Mouse (Mus musculus) heart, embryonic 13.5 days (tissue): ENCODE results near the gene Siah1a. TPM values are rescaled to one million over a fixed set of nuclear protein-coding genes. Genes with fewer than 3 reads are reported as not detected.
A peak's percentile ranks its signal among the peaks of the same experiment; 100 is the strongest.

ENCODE experiments used
- ATAC-seq: fragments of 200-750 bp; cut with Nextera tagmentation; 2 replicates; pipeline ENCODE4 v1.8.0; 2017; ENCODE audit warnings: moderate TSS enrichment; ENCODE audit not compliant: insufficient number of reproducible peaks, low FRiP score, low TSS enrichment; ENCODE audit errors: extremely low read depth
- H3K27ac ChIP-seq: fragments of 300-500 bp; sonication (generic); replicated peaks from 2 replicates; pipeline ENCODE4 v1.5.1; 2015; ENCODE audit warnings: moderate library complexity, mild to moderate bottlenecking, inconsistent platforms
- H3K27me3 ChIP-seq: fragments of 300-500 bp; sonication (generic); replicated peaks from 2 replicates; pipeline ENCODE4 v1.6.1; 2015; ENCODE audit warnings: mild to moderate bottlenecking, inconsistent platforms
- H3K36me3 ChIP-seq: fragments of 300-500 bp; sonication (generic); 2 replicates; pipeline ENCODE4 v1.6.1; 2015; ENCODE audit warnings: mild to moderate bottlenecking, inconsistent platforms
- H3K4me1 ChIP-seq: fragments of 300-500 bp; sonication (generic); 2 replicates; pipeline ENCODE4 v1.6.1; 2015; ENCODE audit warnings: inconsistent platforms
- H3K4me2 ChIP-seq: fragments of 300-500 bp; sonication (generic); 2 replicates; pipeline ENCODE4 v1.6.1; 2015; ENCODE audit warnings: inconsistent platforms, mild to moderate bottlenecking, moderate library complexity
- H3K4me3 ChIP-seq: fragments of 300-500 bp; sonication (generic); 2 replicates; pipeline ENCODE4 v1.5.1; 2015; ENCODE audit warnings: moderate library complexity, mild to moderate bottlenecking, inconsistent platforms
- H3K9ac ChIP-seq: fragments of 300-500 bp; sonication (generic); 2 replicates; pipeline ENCODE4 v1.6.1; 2015; ENCODE audit warnings: inconsistent platforms, mild to moderate bottlenecking, moderate library complexity
- H3K9me3 ChIP-seq: fragments of 300-500 bp; sonication (generic); 2 replicates; pipeline ENCODE4 v1.6.1; 2016; ENCODE audit warnings: inconsistent platforms
- WGBS: fragments of 180-500 bp; shearing (Covaris S2); methylation state at CpG from one replicate; pipeline ENCODE4 v1.1.7; 2015; ENCODE audit warnings: mixed read lengths; 5-methylcytosine and 5-hydroxymethylcytosine counted together
- polyA plus RNA-seq: library from polyadenylated mRNA; unstranded; fragments of >200 nt; fragmentation: Nextera tagmentation; extraction: Ambion mirVana; gene quantifications from 2 replicates; pipeline ENCODE4 v1.2.1, GENCODE M21; 2015

Siah1a gene
- polyA plus RNA-seq = 30.1 and 30.8 TPM in 2 replicates

DNA sequence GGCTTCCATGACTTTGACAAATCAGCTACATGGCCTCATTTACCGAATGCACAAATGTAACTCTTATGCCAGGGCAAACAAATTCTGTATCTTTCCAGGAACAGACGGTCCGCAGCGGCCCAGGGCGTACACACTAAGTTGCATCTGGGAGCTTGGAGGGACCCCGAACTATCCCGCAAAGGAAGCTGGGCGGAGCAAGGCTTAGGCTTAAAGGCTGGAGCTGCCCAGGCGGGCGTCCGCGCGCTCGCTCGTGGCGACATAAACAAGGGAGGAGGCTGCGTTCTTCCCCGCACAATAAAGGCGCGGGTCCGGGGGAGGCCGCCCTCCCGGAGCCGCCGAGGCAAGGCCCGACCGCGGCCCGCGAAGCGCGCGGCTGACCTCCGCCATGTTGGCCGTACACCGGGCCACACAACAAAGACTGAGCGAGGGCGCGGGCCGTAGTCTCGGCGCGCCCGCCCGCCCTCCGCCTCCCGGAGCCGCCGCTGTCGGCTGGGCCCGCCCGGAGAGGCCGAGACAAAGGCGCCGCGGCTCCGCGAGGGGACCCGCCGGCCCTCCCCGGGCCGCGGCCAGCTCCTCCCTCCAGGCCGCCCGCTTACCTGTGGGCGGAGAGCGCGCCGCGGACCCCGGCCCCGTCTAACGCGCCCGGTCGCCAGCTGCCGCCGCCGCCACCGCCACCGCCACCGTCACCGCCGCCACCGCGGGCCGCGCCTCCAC lies at the start of gene Siah1a, which contains the start of gene Gm10638:
Siah1a (minus strand) TSS at position 714 of the 714 bp plus-strand sequence.
Gm10638 (plus strand) TSS at position 479 of the 714 bp plus-strand sequence.
- Histone ChIP-seq H3K36me3 (no peaks in the 10 kb centered on the region), H3K9me3 (no peaks in the 10 kb centered on the region), H3K9ac (peak within 1 kb of the TSS; percentile 99), H3K4me3 (peak within 1 kb of the TSS; percentile 92), H3K4me1 (peaks cover 45% of the 10 kb centered on the region), H3K4me2 (peak within 1 kb of the TSS; percentile 85), H3K27ac (peak within 1 kb of the TSS; percentile 95), H3K27me3 (no peaks in the 10 kb centered on the region)
- ATAC-seq = peak; percentile 67
- WGBS = under 1% methylated on average over 67 of the region's 88 CpGs

DNA sequence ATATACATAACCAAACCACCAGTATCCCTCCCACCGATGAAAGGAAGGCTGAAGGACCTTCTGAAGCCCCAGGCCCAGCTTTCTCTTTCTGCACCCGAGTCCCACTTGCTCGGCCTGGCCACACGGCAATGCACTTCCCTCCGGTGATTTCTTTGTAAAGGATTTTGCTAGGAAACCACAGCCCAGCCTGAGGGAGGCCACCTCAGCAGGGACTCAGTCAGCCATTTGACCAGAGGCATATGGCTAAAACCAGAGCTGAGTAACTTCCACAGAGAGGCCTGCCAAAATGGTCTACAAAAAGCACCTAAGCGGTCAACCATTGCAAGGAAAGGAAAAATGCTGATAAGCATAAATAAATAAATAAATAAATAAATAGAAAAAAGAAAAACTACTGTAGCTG lies 49.0 kb upstream of the Siah1a start:
- no peaks in the 10 kb centered on the region for H3K9me3 ChIP-seq
- H3K27ac ChIP-seq = no peak overlapping the region
- 38% methylated on average over 6 of the region's 6 CpGs for WGBS
- no peak overlapping the region for H3K4me3 ChIP-seq
- no peak overlapping the region for H3K9ac ChIP-seq
- no peaks in the 10 kb centered on the region for H3K36me3 ChIP-seq
- ATAC-seq = no peak
- no peaks in the 10 kb centered on the region for H3K27me3 ChIP-seq
- H3K4me2 ChIP-seq = no peak overlapping the region
- H3K4me1 ChIP-seq = no peaks in the 10 kb centered on the region

DNA sequence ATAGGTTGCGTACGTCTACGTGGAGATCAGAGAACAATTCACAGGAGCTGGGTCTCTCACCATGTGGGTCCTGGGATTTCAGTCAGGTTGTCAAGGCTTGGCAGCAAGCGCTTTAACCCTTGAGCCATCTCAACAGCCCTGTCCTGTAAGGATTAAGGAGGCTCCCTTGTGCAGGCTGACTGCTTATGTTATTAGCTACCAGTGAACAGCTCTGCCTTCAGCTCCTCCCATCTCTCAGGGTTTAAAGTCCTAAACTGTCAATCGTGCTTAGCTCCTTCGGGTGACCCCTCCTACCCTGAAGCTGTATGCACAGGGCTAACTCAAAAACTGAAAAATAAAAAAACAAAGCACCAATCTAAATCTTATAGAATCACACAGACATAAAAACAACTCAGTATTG lies 45.8 kb upstream of the Siah1a start:
- Histone ChIP-seq H3K27ac (no peak overlapping the region), H3K36me3 (no peaks in the 10 kb centered on the region), H3K27me3 (no peaks in the 10 kb centered on the region), H3K9ac (no peak overlapping the region), H3K9me3 (no peaks in the 10 kb centered on the region), H3K4me3 (no peak overlapping the region), H3K4me2 (no peak overlapping the region), H3K4me1 (peaks cover 21% of the 10 kb centered on the region)
- WGBS = 79% methylated on average over 6 of the region's 6 CpGs
- ATAC-seq = no peak

DNA sequence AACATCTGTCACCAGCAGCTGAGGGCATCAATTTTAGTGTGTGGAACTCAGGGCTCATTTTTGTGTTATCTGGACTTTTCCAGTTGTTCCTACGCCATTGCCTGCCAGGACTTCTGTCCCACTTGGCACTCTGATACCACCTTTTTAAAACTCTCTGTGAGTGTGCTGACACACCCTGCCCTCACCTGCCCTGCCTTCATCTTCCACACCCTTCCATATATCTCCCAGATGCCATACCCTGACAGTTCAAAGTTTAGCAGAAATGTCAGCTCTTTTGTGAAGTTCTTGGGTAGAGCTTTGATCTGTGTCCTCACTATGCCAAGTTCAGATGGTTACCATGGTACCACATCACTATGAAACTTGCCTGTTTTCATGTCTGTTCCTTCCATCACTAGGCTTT lies 43.8 kb upstream of the Siah1a start:
- no peak overlapping the region for H3K4me3 ChIP-seq
- no peaks in the 10 kb centered on the region for H3K27me3 ChIP-seq
- no peak overlapping the region for H3K9ac ChIP-seq
- ATAC-seq = no peak
- no peak overlapping the region for H3K4me2 ChIP-seq
- H3K9me3 ChIP-seq = no peaks in the 10 kb centered on the region
- WGBS = 50% methylated on average over 1 of the region's 1 CpGs
- peaks cover 24% of the 10 kb centered on the region for H3K4me1 ChIP-seq
- H3K27ac ChIP-seq = no peak overlapping the region
- H3K36me3 ChIP-seq = no peaks in the 10 kb centered on the region

DNA sequence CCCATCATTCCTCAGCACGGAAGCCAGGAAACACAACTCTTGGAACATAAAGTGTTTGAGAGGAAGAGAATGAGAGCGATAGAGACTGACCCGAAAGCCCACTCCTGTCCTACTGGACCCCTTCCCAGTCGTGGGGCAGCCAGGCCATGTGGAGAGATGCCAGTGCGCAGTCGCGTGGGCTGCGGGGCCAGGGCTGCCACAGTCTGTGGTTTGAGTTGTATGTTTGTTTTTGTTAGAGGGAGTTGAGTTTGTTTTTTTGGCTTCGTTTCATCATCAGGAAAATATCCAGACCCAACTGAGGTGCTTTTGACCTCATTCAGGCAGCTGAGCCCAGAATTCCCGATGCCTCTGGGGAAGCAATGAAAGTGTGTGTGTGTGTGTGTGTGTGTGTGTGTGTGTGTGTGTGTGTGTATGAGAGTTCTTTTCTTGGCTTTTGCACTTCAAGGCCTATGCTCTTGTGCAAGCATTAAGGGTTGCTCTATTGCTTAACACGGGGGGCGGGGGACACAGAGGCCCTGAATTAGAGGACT lies 42.2 kb upstream of the Siah1a start:
- peak overlapping the region; percentile 71 for H3K27ac ChIP-seq
- no peak overlapping the region for H3K4me3 ChIP-seq
- no peak for ATAC-seq
- no peaks in the 10 kb centered on the region for H3K9me3 ChIP-seq
- H3K4me2 ChIP-seq = peak overlapping the region; percentile 20; the same call in 1 of the 2 replicates
- H3K27me3 ChIP-seq = no peaks in the 10 kb centered on the region
- peaks cover 24% of the 10 kb centered on the region for H3K4me1 ChIP-seq
- H3K9ac ChIP-seq = no peak overlapping the region
- no peaks in the 10 kb centered on the region for H3K36me3 ChIP-seq
- WGBS = 56% methylated on average over 12 of the region's 12 CpGs

DNA sequence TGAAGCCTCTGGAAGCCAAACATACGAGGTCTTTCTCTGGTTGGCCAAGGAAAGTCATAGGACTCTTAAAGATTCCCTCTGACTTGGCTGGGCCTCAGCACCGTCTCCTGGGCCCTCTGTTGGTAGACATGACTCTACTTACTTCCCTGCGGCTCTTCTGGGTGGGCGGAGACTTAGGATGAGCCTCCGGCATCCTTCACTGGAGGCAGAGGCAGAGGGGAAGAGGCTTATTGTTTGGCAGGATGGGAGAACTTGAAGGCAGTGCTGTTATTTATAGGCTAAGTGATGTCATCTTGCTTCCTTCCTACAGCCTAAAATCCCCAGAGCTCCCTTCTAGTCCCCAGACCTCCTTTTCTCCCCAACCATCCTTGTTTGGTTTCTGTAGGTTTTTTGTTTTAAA lies 40.8 kb upstream of the Siah1a start:
- Histone ChIP-seq H3K36me3 (no peaks in the 10 kb centered on the region), H3K9me3 (no peaks in the 10 kb centered on the region), H3K4me2 (no peak overlapping the region), H3K9ac (no peak overlapping the region), H3K27ac (no peak overlapping the region), H3K4me3 (no peak overlapping the region), H3K4me1 (peaks cover 24% of the 10 kb centered on the region), H3K27me3 (no peaks in the 10 kb centered on the region)
- 45% methylated on average over 5 of the region's 5 CpGs for WGBS
- no peak for ATAC-seq

DNA sequence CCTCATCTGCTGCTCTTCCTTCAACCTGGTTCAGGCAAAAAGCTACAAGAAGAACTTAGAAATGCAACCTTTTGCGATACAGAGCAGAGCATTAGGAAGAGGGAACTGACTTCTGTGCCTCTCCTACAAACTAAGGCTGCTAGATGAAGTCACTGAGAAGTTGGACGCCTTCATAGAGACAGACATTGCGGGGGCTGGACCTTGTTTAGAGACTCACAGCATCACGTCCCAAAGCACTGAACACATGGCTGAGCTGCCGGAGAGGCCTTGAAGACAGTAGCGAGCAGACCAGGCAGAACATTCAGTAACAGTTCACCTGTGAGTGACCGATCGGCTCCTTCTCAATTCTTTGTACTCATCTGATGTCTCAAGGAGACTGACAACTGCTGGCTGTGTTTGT lies 35.4 kb upstream of the Siah1a start:
- H3K9ac ChIP-seq = no peak overlapping the region
- H3K9me3 ChIP-seq = no peaks in the 10 kb centered on the region
- WGBS = 84% methylated on average over 8 of the region's 8 CpGs
- H3K4me2 ChIP-seq = no peak overlapping the region
- H3K36me3 ChIP-seq = no peaks in the 10 kb centered on the region
- H3K4me1 ChIP-seq = no peaks in the 10 kb centered on the region
- no peaks in the 10 kb centered on the region for H3K27me3 ChIP-seq
- no peak for ATAC-seq
- H3K27ac ChIP-seq = no peak overlapping the region
- no peak overlapping the region for H3K4me3 ChIP-seq

DNA sequence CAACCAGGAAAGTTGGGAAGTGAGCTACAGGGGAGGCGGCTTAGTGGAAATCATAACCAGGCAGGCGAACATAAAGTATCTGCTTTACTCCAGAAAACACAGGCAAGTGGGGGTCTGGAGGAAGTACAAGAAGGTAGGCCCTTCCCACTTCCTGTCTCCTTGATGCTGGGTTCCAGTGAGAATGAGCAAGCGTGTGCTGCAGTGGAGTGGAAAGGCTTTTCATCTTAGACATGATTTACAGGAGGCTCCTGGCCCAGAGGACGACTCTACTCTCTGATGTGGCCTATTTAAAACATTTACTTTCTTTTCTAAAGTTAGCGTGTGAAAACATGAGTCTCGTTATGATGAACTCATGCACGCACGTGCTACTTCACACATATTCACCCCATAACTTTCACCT lies 33.5 kb upstream of the Siah1a start:
- Histone ChIP-seq H3K9ac (no peak overlapping the region), H3K4me3 (no peak overlapping the region), H3K36me3 (no peaks in the 10 kb centered on the region), H3K27ac (no peak overlapping the region), H3K9me3 (no peaks in the 10 kb centered on the region), H3K4me1 (no peaks in the 10 kb centered on the region), H3K4me2 (no peak overlapping the region), H3K27me3 (no peaks in the 10 kb centered on the region)
- no peak for ATAC-seq
- 73% methylated on average over 8 of the region's 8 CpGs for WGBS

DNA sequence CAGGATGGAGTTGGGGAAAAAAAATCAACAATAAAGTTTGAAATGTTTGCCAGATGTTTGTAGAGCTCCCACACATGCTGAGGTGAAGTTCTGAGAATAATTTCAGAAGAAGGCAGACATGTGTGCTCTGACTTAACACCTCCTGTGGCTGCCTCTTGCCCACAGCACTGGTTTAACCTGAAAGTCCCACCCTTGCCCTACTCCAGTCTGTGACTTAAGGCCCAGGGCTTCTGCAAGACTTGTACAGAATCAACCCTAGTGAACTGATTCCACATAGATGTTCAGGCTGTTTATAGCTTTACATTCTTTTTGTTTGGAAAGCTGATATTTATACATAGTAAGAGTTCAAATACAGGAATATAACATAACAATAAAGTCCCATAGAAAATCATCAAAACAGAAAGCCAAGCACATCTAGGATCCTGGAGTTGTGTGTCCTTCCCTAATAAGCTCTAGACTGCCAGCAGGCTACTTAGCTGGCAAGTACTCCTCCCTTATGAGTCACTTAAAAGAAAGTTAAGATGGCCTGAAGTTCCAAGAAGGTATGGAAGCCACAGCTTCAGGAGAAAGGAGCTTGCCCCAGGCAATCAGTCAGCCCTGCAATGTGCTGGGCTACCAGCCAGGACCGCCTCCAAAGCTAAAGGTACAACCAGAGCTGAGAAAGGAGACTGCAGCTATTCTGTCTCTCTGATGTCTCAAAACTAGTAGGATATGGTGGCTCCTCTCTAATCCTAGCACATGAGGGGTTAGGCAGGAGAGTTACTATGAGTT lies 24.4 kb upstream of the Siah1a start:
- Histone ChIP-seq H3K36me3 (no peaks in the 10 kb centered on the region), H3K4me3 (no peak overlapping the region), H3K9ac (no peak overlapping the region), H3K4me1 (peaks cover 8% of the 10 kb centered on the region), H3K9me3 (no peaks in the 10 kb centered on the region), H3K27ac (no peak overlapping the region), H3K4me2 (no peak overlapping the region), H3K27me3 (no peaks in the 10 kb centered on the region)
- 81% methylated on average over 1 of the region's 1 CpGs for WGBS
- no peak for ATAC-seq

DNA sequence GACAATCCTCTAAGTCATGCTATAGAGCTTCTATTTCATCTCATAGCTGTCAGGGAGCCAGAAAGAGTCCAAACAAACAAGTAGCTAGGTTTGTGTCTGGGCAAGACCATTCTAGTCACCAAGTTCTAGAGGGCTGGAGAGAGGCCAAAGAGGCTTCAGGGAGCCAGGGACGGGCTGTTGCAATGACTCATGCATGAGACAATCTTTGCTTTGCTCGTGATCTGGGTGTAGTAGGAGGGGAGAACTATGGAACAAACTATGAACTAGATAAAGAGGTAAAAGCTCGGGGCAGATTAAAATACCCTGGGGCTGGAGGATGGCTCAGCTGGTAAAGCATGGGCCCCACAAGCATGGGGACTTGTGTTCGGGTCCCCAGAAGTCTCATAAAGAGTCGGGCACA lies 22.8 kb upstream of the Siah1a start:
- Histone ChIP-seq H3K9ac (no peak overlapping the region), H3K27me3 (no peaks in the 10 kb centered on the region), H3K9me3 (no peaks in the 10 kb centered on the region), H3K4me1 (peaks cover 8% of the 10 kb centered on the region), H3K36me3 (no peaks in the 10 kb centered on the region), H3K4me3 (no peak overlapping the region), H3K27ac (no peak overlapping the region), H3K4me2 (no peak overlapping the region)
- WGBS = 43% methylated on average over 5 of the region's 5 CpGs
- ATAC-seq = no peak

DNA sequence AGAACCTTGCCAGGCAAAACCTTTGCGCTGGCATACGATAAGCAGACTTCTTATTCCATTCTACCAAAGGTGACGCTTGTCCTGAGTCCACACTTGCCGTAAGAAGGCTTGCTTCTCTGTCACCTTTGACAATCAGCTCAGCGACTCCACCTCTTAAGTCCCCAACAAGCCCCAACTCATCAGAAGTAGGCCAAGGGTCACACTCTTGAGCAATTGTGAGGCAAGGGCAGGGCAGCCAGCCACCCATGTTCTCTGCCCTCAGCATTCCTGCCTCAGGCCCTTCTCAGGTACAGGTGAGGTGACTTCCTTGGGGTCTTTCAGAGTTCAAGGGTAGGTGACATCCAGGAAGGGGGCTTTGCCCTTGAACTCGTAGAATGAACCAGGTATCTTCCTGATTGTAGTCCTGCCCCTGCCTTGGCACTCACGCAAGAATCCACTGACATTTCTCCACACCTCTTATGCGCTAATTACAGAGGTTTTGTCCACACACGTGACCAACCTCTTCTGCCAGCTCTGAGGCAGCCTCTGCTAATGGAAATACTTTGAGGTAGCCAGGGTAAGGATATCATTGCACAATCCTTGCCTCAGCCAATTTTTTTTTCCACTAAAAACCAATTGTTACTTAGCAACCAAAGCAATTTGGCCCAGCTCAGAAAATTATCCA lies 20.9 kb upstream of the Siah1a start:
- Histone ChIP-seq H3K27me3 (no peaks in the 10 kb centered on the region), H3K36me3 (no peaks in the 10 kb centered on the region), H3K4me2 (no peak overlapping the region), H3K4me1 (peaks cover 8% of the 10 kb centered on the region), H3K9me3 (no peaks in the 10 kb centered on the region), H3K4me3 (no peak overlapping the region), H3K27ac (no peak overlapping the region), H3K9ac (no peak overlapping the region)
- no peak for ATAC-seq
- WGBS = 74% methylated on average over 9 of the region's 9 CpGs
